Mouse (Mus musculus): ENCODE measurements around the gene Gng10. TPM values are rescaled to one million over a fixed set of nuclear protein-coding genes. Genes with fewer than 3 reads are reported as not detected.

Gng10 gene
- polyA plus RNA-seq, 1 experiment from 2014 or later: 88.8 TPM

DNA sequence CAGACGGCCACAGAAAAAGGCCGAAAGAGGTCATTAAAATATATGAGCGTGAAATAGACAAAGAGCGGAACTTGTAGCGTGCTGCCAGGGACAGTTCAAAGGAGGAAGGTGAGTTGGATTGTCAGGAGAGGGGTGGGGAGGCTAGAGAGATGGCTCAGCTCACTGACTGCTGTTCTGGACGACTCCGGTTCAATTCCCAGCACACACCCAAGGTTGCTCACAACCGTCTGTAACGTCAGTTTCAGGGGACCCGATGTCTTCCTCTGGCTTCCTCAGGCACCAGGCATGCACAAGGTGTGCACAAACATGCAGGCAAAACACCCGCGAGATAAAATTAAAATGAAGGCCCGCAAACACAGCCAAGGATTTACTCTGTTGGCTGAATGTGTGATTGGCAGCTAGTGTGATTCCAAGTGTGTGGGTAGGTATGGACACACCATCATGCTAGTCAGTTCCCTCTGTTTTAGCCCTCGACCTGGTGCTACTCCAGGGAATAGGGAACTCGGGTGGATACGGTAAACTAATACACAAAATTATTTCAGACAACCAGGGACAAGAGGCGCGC, 980 bp downstream of the Gng10 start:
- H3K4me3 ChIP-seq: peak overlapping the region; percentile 75
- peak overlapping the region; percentile 70 for H3K4me2 ChIP-seq (replicated peaks)
- H3K9ac ChIP-seq (replicated peaks): peak overlapping the region; percentile 85
- 62% methylated on average over 18 of the region's 18 CpGs for WGBS
- no peaks in the 10 kb centered on the region for H3K9me3 ChIP-seq
- peaks cover 3% of the 10 kb centered on the region; the same call in 1 of the 2 replicates for H3K36me3 ChIP-seq
- H3K27me3 ChIP-seq: no peaks in the 10 kb centered on the region
- peak overlapping the region; percentile 90 for H3K27ac ChIP-seq (replicated peaks)
- H3K4me1 ChIP-seq: peaks cover 7% of the 10 kb centered on the region
- peak; percentile 28; the same call in 1 of the 2 replicates for ATAC-seq (ENCODE audit: low FRiP score, low read depth)

- peaks cover 3% of the 10 kb centered on the region; the same call in 1 of the 2 replicates for H3K36me3 ChIP-seq
- ATAC-seq (ENCODE audit: low FRiP score, low read depth): peak; percentile 35; the same call in 1 of the 2 replicates
- no peak overlapping the region for H3K9ac ChIP-seq (replicated peaks)
- peaks cover 7% of the 10 kb centered on the region for H3K4me1 ChIP-seq
- no peak overlapping the region for H3K27ac ChIP-seq (replicated peaks)
- no peak overlapping the region for H3K4me2 ChIP-seq (replicated peaks)
- H3K27me3 ChIP-seq: no peaks in the 10 kb centered on the region
- 51% methylated on average over 13 of the region's 13 CpGs for WGBS
- no peak overlapping the region for H3K4me3 ChIP-seq
- H3K9me3 ChIP-seq: no peaks in the 10 kb centered on the region
These were observed 1.7 kb downstream of the Gng10 start for GRCm38 (mm10) chr4:59036490-59037127.

GRCm38 (mm10) chr4:59037525-59037924, 2.6 kb downstream of the Gng10 start:
- 87% methylated on average over 3 of the region's 3 CpGs for WGBS

DNA sequence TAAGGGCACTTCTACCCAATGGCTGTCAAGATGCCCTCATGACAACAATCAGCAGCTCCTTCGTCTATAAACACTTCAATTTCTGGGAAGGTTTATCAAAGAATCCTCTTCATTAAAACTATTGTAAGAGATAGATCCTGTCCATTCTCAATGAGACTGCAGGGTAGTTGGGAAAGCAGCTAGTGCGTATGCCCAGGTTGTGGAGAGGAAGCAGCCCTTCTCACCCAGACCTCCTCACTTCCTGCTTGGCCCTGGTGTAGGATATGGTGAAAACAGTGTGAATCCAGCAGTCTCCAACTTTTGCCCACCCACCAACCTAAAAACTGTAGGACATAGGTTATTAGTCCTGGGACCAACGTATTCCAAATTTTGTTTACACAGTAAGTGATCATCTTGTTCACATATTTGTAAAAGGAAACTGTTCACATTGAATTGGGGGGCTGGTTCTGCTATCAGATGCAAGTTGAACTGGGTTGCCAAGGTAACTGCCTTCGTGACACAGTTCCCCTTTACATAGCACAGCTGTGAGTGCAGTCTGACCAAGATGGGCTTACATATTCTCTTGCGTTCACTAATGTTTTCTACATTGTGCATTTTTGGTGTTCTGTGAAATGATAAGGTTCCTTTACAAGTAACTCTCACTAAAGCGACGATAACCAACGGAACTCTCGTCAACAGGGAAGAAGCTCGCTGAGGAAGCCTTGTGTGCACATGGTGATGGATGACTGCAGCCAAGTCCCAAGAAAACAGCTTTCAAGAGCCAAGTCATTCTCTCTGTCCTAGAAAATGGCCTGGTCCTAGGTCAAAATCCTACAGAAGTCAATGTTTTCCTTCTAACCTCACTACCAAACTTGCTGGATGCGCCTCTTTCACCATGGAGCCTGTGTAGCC, 5.8 kb downstream of the Gng10 start:
- Histone ChIP-seq H3K4me2 (replicated peaks) (no peak overlapping the region), H3K4me1 (peaks cover 7% of the 10 kb centered on the region), H3K36me3 (peaks cover 3% of the 10 kb centered on the region; the same call in 1 of the 2 replicates), H3K27me3 (no peaks in the 10 kb centered on the region), H3K27ac (replicated peaks) (no peak overlapping the region), H3K9ac (replicated peaks) (no peak overlapping the region), H3K4me3 (no peak overlapping the region), H3K9me3 (no peaks in the 10 kb centered on the region)
- 93% methylated on average over 11 of the region's 11 CpGs for WGBS
- no peak for ATAC-seq (ENCODE audit: low FRiP score, low read depth)

More at GRCm38 (mm10) chr4:59037525-59037924, 2.6 kb downstream of the Gng10 start:
- no peak overlapping the region for H3K27ac ChIP-seq (replicated peaks)
- no peak for ATAC-seq (ENCODE audit: low FRiP score, low read depth)
- peaks cover 3% of the 10 kb centered on the region; the same call in 1 of the 2 replicates for H3K36me3 ChIP-seq
- H3K4me3 ChIP-seq: no peak overlapping the region
- H3K9ac ChIP-seq (replicated peaks): no peak overlapping the region
- no peak overlapping the region for H3K4me2 ChIP-seq (replicated peaks)
- peaks cover 7% of the 10 kb centered on the region for H3K4me1 ChIP-seq
- H3K9me3 ChIP-seq: no peaks in the 10 kb centered on the region
- H3K27me3 ChIP-seq: no peaks in the 10 kb centered on the region

DNA sequence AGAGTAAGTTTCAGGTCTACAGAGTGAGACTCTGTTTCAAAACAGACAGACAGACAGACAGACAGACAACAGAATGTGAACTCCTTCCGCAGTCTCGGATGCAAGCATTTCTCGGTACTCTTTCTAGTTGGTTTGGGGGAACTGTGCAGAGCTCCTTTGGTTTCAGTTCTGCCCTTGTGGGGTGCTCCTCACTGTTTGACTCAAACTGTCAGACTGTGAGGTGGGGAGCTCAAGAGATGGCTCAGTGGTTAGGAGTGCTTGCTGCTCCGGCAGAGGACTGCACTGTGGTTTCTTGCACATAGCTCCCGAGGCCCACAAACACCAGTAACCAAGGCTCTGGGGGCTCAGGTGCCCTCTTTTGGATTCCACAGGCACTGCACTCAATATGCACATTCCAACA, 8.2 kb downstream of the Gng10 start:
- Histone ChIP-seq H3K4me3 (no peak overlapping the region), H3K27ac (replicated peaks) (no peak overlapping the region), H3K27me3 (no peaks in the 10 kb centered on the region), H3K4me1 (no peaks in the 10 kb centered on the region), H3K9me3 (no peaks in the 10 kb centered on the region), H3K36me3 (peaks cover 3% of the 10 kb centered on the region; the same call in 1 of the 2 replicates), H3K9ac (replicated peaks) (no peak overlapping the region), H3K4me2 (replicated peaks) (no peak overlapping the region)
- ATAC-seq (ENCODE audit: low FRiP score, low read depth): no peak
- WGBS: 91% methylated on average over 5 of the region's 5 CpGs

GRCm38 (mm10) chr4:59043891-59044290, 9.0 kb downstream of the Gng10 start:
- Histone ChIP-seq H3K9me3 (no peaks in the 10 kb centered on the region), H3K27me3 (no peaks in the 10 kb centered on the region), H3K4me1 (no peaks in the 10 kb centered on the region), H3K4me2 (replicated peaks) (no peak overlapping the region), H3K9ac (replicated peaks) (no peak overlapping the region), H3K27ac (replicated peaks) (no peak overlapping the region), H3K36me3 (peaks cover 3% of the 10 kb centered on the region; the same call in 1 of the 2 replicates), H3K4me3 (no peak overlapping the region)
- WGBS: 90% methylated on average over 6 of the region's 6 CpGs
- ATAC-seq (ENCODE audit: low FRiP score, low read depth): no peak

GRCm38 (mm10) chr4:59047222-59047621, 12.3 kb downstream of the Gng10 start:
- Histone ChIP-seq H3K27me3 (no peaks in the 10 kb centered on the region), H3K4me2 (replicated peaks) (no peak overlapping the region), H3K27ac (replicated peaks) (no peak overlapping the region), H3K36me3 (no peaks in the 10 kb centered on the region), H3K9me3 (no peaks in the 10 kb centered on the region), H3K4me1 (no peaks in the 10 kb centered on the region), H3K9ac (replicated peaks) (no peak overlapping the region), H3K4me3 (no peak overlapping the region)
- ATAC-seq (ENCODE audit: low FRiP score, low read depth): no peak
- 18% methylated on average over 3 of the region's 3 CpGs for WGBS

DNA sequence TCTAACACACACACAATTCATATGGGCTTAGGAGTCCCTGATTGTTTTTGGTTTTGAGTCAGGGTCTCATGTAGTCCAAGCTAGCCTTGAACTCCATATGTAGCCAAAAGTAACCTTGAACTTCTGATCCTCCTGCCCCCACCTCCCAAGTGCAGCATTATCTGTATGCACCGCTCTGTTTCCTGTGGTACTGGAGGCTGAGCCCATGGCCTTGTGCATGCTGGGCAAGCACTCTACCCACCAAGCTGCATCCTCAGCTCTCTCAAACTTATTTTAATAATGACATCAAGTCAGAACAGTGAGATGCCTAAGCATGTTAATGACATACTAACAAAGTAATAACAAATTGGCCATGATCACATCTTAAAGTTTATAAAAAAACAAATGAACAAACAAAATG, 16.2 kb downstream of the Gng10 start:
- H3K4me1 ChIP-seq: no peaks in the 10 kb centered on the region
- H3K9ac ChIP-seq (replicated peaks): no peak overlapping the region
- no peak overlapping the region for H3K4me3 ChIP-seq
- H3K36me3 ChIP-seq: no peaks in the 10 kb centered on the region
- H3K27me3 ChIP-seq: no peaks in the 10 kb centered on the region
- H3K4me2 ChIP-seq (replicated peaks): no peak overlapping the region
- H3K9me3 ChIP-seq: no peaks in the 10 kb centered on the region
- WGBS: 97% methylated on average over 1 of the region's 1 CpGs
- H3K27ac ChIP-seq (replicated peaks): no peak overlapping the region
- no peak for ATAC-seq (ENCODE audit: low FRiP score, low read depth)

- Histone ChIP-seq H3K4me2 (replicated peaks) (no peak overlapping the region), H3K9ac (replicated peaks) (no peak overlapping the region), H3K4me3 (no peak overlapping the region), H3K36me3 (no peaks in the 10 kb centered on the region), H3K27ac (replicated peaks) (no peak overlapping the region), H3K9me3 (no peaks in the 10 kb centered on the region), H3K27me3 (no peaks in the 10 kb centered on the region), H3K4me1 (no peaks in the 10 kb centered on the region)
- WGBS: 90% methylated on average over 3 of the region's 3 CpGs
- no peak for ATAC-seq (ENCODE audit: low FRiP score, low read depth)
These were observed 23.0 kb downstream of the Gng10 start for GRCm38 (mm10) chr4:59057929-59058328.

- no peak for ATAC-seq (ENCODE audit: low FRiP score, low read depth)
- H3K4me2 ChIP-seq (replicated peaks): no peak overlapping the region
- H3K36me3 ChIP-seq: no peaks in the 10 kb centered on the region
- H3K27ac ChIP-seq (replicated peaks): no peak overlapping the region
- H3K27me3 ChIP-seq: no peaks in the 10 kb centered on the region
- 75% methylated on average over 12 of the region's 12 CpGs for WGBS
- no peaks in the 10 kb centered on the region for H3K4me1 ChIP-seq
- H3K9ac ChIP-seq (replicated peaks): no peak overlapping the region
- no peaks in the 10 kb centered on the region for H3K9me3 ChIP-seq
- no peak overlapping the region for H3K4me3 ChIP-seq
These were observed 27.6 kb downstream of the Gng10 start for GRCm38 (mm10) chr4:59062526-59062925.

- no peak overlapping the region for H3K4me3 ChIP-seq
- WGBS: 36% methylated on average over 3 of the region's 3 CpGs
- H3K27me3 ChIP-seq: no peaks in the 10 kb centered on the region
- no peak for ATAC-seq (ENCODE audit: low FRiP score, low read depth)
- no peaks in the 10 kb centered on the region for H3K4me1 ChIP-seq
- H3K4me2 ChIP-seq (replicated peaks): no peak overlapping the region
- H3K9ac ChIP-seq (replicated peaks): no peak overlapping the region
- no peaks in the 10 kb centered on the region for H3K36me3 ChIP-seq
- H3K9me3 ChIP-seq: no peaks in the 10 kb centered on the region
- no peak overlapping the region for H3K27ac ChIP-seq (replicated peaks)
These were observed 34.4 kb downstream of the Gng10 start for GRCm38 (mm10) chr4:59069276-59069675.

DNA sequence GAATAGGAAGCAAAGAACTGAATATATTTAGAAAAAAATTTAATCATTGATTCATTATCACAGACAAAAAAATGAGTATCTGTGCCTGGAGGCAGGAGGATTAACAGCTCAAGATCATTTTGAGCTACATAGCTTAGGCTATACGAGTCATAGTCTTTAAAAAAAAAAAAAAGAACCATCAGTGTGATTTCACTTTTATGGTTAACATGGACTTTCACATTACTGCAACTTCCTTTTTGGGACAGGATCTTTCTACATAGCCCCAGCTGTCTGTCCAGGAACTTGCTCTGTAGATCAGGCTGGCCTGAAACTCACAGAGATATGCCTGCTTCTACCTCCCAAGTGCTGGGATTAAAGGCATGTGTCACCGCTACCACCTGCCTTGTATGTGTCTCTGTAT, 48.5 kb downstream of the Gng10 start:
- Histone ChIP-seq H3K9ac (replicated peaks) (no peak overlapping the region), H3K27me3 (no peaks in the 10 kb centered on the region), H3K4me3 (no peak overlapping the region), H3K36me3 (no peaks in the 10 kb centered on the region), H3K27ac (replicated peaks) (no peak overlapping the region), H3K4me2 (replicated peaks) (no peak overlapping the region), H3K4me1 (no peaks in the 10 kb centered on the region), H3K9me3 (no peaks in the 10 kb centered on the region)
- 87% methylated on average over 2 of the region's 2 CpGs for WGBS
- no peak for ATAC-seq (ENCODE audit: low FRiP score, low read depth)
